Mouse (Mus musculus): ENCODE measurements around the gene P2ry12.

DNA sequence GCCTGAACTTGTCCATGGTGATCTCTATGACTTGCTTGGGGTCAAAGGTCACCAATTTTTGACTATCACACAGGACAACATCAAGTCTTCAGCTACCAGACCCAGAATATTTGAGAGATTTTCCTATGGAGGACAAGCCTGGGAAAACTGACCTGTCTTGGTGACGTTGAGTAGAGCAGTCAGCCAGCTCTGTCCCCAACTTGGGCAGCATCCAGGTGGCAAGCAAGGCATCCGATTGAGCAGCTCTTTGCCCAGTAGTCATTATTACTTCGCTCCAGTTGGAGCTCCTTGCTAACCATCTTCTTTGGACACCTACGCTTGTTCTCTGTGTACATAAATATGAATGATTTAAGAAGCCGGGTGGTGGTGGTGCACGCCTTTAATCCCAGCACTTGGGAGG, 8.1 kb upstream of the P2ry12 start:
- no peak for TF ChIP-seq TAL1 (IDR thresholded peaks at IDR 0.05; ENCODE audit: low read length)
- TF ChIP-seq GATA1 (IDR thresholded peaks at IDR 0.05; ENCODE audit: low read length), result no peak
